Mouse (Mus musculus): ENCODE measurements around the gene Itgb2. TPM values are rescaled to one million over a fixed set of nuclear protein-coding genes. Genes with fewer than 3 reads are reported as not detected.
A peak's percentile ranks its signal among the peaks of the same experiment; 100 is the strongest.

Gene Itgb2
- polyA plus RNA-seq, 1 experiment from 2014 or later, result 23.1 TPM

DNA sequence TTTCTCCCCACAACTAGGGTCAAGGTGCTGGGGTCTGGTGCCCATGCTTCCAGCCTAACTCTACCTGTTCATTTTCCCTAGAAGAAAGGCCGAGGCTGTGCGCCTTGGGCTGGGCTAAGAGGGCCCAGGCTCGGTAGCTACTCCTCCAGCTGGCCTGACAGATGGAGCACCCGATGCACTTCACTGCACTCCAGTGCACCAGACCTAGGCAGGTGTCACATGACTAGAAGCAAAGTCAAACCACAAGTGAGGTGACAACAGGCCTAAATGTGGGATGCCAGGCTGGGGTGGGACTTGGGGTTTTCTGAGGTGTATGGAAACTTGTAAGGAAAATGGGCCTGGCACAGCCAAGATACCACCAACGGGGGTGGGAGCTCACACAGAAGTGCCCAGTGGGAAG, 23.5 kb upstream of the Itgb2 start:
- Histone ChIP-seq H3K36me3 (replicated peaks; ENCODE audit: insufficient read depth, low read length) (peaks cover 41% of the 10 kb centered on the region), H3K4me2 (ENCODE audit: low read depth, low read length) (no peak overlapping the region), H3K9me3 (ENCODE audit: low read length) (no peaks in the 10 kb centered on the region), H3K27me3 (ENCODE audit: insufficient read depth, low read length) (no peaks in the 10 kb centered on the region), H3K27ac (ENCODE audit: low read depth) (no peak overlapping the region), H3K9ac (replicated peaks) (no peak overlapping the region), H3K4me3 (ENCODE audit: low read depth, low read length) (no peak overlapping the region), H3K4me1 (ENCODE audit: insufficient read depth) (peaks cover 5% of the 10 kb centered on the region; the same call in 1 of the 2 replicates)
- no peak for ATAC-seq
- 64% methylated on average over 5 of the region's 5 CpGs for WGBS (ENCODE audit: insufficient replicate concordance)
- no peak for TF ChIP-seq CTCF (IDR thresholded peaks at IDR 0.05; ENCODE audit: low read depth)
- no peak for DNase-seq

DNA sequence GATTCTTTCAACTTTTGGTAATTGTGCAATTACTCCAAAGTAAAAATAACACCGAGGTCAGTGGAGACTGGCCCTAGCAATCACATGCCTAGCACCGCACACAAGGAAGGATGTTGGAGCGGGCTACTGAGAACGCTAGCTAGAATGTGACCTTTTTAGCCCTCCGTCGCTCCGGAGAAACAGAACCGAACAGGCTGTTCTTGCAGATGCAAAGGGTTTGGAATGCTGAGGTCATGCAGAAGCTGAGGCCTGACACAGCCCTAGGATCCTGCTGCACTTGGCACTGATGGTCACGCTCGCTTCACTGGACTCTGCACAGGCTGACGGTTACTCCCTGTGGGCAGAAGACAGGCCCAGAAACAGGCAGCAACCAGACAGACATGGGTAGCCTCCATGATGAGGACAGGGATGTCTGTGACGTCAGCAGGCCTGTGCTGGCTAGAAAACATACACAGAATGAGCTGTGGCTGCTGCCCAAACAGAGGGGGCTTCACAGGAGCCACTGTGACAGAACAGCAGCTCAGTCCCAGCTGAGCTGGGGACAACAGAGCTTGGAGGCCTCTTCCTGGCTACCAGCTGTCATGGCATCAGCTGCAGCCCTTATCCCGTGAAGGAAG, 23.0 kb upstream of the Itgb2 start:
- Histone ChIP-seq H3K4me2 (ENCODE audit: low read depth, low read length) (no peak overlapping the region), H3K36me3 (replicated peaks; ENCODE audit: insufficient read depth, low read length) (peaks cover 39% of the 10 kb centered on the region), H3K4me3 (ENCODE audit: low read depth, low read length) (no peak overlapping the region), H3K4me1 (ENCODE audit: insufficient read depth) (peaks cover 5% of the 10 kb centered on the region; the same call in 1 of the 2 replicates), H3K27me3 (ENCODE audit: insufficient read depth, low read length) (no peaks in the 10 kb centered on the region), H3K27ac (ENCODE audit: low read depth) (peak overlapping the region; percentile 34), H3K9ac (replicated peaks) (no peak overlapping the region), H3K9me3 (ENCODE audit: low read length) (no peaks in the 10 kb centered on the region)
- ATAC-seq (no peak), DNase-seq (no peak)
- no peak for TF ChIP-seq CTCF (IDR thresholded peaks at IDR 0.05; ENCODE audit: low read depth)
- TF ChIP-seq EP300 (IDR thresholded peaks at IDR 0.05; ENCODE audit: low read depth), result no peak
- 81% methylated on average over 13 of the region's 13 CpGs for WGBS (ENCODE audit: insufficient replicate concordance)

DNA sequence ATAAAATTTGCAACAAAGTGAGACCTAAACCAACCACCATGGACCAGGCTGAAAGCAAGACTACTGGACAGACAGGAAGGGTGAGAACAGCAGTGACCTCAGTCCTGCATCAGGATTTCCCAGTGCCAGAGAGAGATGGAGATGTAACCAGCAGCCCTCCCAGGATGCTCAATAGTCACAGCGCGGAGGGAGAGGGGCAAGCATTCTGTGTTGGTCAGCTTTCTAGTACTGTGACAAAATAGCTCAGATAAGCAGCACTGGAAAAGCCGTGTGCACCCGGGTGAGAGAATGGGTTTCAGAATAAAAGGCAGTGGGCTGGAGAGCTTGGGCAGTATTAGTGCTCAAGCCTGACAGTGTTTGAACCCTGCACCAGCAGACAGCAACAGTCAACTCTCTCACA, 22.3 kb upstream of the Itgb2 start:
- WGBS (ENCODE audit: insufficient replicate concordance), result 84% methylated on average over 4 of the region's 4 CpGs
- H3K27ac ChIP-seq (ENCODE audit: low read depth), result no peak overlapping the region; the same call in 1 of the 2 replicates
- TF ChIP-seq EP300 (IDR thresholded peaks at IDR 0.05; ENCODE audit: low read depth) (no peak), CTCF (IDR thresholded peaks at IDR 0.05; ENCODE audit: low read depth) (no peak)

DNA sequence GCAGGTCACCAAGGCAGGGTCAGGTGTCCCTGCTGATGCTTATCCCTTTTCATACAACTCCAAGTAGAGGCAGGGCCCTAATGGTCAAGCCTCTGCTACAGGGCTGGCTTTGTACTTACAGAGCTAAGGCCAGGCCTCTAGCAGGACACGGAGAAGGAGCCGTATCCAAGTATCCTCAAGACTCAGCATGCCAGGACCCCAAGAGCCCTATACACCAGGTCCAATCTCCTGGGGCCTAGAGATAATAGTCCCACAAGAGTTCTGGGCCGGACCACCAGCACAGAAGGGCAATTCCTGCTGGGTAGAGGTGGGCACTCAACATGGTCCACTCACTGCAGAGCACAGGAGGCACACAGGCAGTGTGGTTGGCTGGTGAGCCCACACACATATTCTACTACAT, 21.3 kb upstream of the Itgb2 start:
- no peaks in the 10 kb centered on the region for H3K27me3 ChIP-seq (ENCODE audit: insufficient read depth, low read length)
- DNase-seq (no peak), ATAC-seq (no peak)
- H3K36me3 ChIP-seq (replicated peaks; ENCODE audit: insufficient read depth, low read length), result peaks cover 37% of the 10 kb centered on the region
- 88% methylated on average over 3 of the region's 3 CpGs for WGBS (ENCODE audit: insufficient replicate concordance)
- no peak overlapping the region for H3K9ac ChIP-seq (replicated peaks)
- no peak overlapping the region for H3K4me3 ChIP-seq (ENCODE audit: low read depth, low read length)
- H3K9me3 ChIP-seq (ENCODE audit: low read length), result no peaks in the 10 kb centered on the region
- no peak for TF ChIP-seq CTCF (IDR thresholded peaks at IDR 0.05; ENCODE audit: low read depth)
- TF ChIP-seq EP300 (IDR thresholded peaks at IDR 0.05; ENCODE audit: low read depth), result no peak
- H3K4me2 ChIP-seq (ENCODE audit: low read depth, low read length), result no peak overlapping the region
- no peak overlapping the region for H3K27ac ChIP-seq (ENCODE audit: low read depth)
- peaks cover 5% of the 10 kb centered on the region; the same call in 1 of the 2 replicates for H3K4me1 ChIP-seq (ENCODE audit: insufficient read depth)

More for the DNA sequence above, 22.3 kb upstream of the Itgb2 start:
- no peak overlapping the region for H3K4me2 ChIP-seq (ENCODE audit: low read depth, low read length)
- ATAC-seq, result no peak
- no peak for DNase-seq
- H3K9ac ChIP-seq (replicated peaks), result no peak overlapping the region
- H3K4me1 ChIP-seq (ENCODE audit: insufficient read depth), result peaks cover 5% of the 10 kb centered on the region; the same call in 1 of the 2 replicates
- no peaks in the 10 kb centered on the region for H3K27me3 ChIP-seq (ENCODE audit: insufficient read depth, low read length)
- no peak overlapping the region for H3K4me3 ChIP-seq (ENCODE audit: low read depth, low read length)
- H3K36me3 ChIP-seq (replicated peaks; ENCODE audit: insufficient read depth, low read length), result peaks cover 43% of the 10 kb centered on the region
- no peaks in the 10 kb centered on the region for H3K9me3 ChIP-seq (ENCODE audit: low read length)

DNA sequence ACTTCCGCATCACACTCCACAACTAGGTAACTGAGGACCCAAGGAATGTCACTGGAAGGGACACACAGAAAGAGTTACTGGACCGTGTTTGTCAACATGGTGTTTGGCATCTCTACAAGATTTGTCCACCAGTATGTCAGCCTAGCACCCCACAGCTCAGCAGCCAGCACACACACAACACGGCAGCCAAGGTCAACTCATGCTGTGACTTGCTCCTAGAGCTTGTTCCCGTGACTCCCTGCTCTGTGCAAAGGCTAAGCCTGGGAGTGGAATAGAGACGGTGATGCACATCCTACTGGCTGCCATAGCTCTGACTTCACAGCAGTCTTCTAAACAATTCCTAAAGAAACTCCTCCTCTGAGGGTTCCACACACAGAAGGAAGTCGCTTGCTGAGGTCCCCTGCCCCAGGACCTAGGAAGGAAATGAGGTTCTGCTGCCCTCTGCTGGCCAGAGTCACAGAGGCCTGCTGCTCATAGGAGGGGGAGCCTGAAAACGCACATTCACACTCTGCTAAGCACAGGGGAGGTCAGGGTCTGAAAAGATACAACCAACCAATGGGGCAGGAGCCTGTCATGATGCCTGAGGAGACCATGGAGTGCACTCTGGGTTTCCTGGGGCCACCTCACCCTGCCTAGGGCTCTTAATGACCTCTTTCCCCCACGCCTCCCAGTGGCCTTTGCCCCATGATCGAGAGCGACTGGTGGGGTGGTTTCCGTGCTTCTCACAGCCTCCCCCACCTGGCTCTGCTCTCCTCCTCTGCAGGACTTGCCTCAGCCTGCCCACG, 20.5 kb upstream of the Itgb2 start:
- WGBS (ENCODE audit: insufficient replicate concordance), result 48% methylated on average over 12 of the region's 12 CpGs
- Histone ChIP-seq H3K9ac (replicated peaks) (no peak overlapping the region), H3K4me1 (ENCODE audit: insufficient read depth) (peaks cover 8% of the 10 kb centered on the region; the same call in 1 of the 2 replicates), H3K27ac (ENCODE audit: low read depth) (peak overlapping the region; percentile 50), H3K4me2 (ENCODE audit: low read depth, low read length) (0 out of 2 replicates have a peak overlapping the region, but pooled peaks have one; percentile 10), H3K27me3 (ENCODE audit: insufficient read depth, low read length) (no peaks in the 10 kb centered on the region), H3K36me3 (replicated peaks; ENCODE audit: insufficient read depth, low read length) (peaks cover 37% of the 10 kb centered on the region), H3K9me3 (ENCODE audit: low read length) (no peaks in the 10 kb centered on the region), H3K4me3 (ENCODE audit: low read depth, low read length) (no peak overlapping the region)
- TF ChIP-seq CTCF (IDR thresholded peaks at IDR 0.05; ENCODE audit: low read depth) (peak; percentile 96), EP300 (IDR thresholded peaks at IDR 0.05; ENCODE audit: low read depth) (no peak)
- DNase-seq (peak; percentile 88), ATAC-seq (peak; percentile 82)

DNA sequence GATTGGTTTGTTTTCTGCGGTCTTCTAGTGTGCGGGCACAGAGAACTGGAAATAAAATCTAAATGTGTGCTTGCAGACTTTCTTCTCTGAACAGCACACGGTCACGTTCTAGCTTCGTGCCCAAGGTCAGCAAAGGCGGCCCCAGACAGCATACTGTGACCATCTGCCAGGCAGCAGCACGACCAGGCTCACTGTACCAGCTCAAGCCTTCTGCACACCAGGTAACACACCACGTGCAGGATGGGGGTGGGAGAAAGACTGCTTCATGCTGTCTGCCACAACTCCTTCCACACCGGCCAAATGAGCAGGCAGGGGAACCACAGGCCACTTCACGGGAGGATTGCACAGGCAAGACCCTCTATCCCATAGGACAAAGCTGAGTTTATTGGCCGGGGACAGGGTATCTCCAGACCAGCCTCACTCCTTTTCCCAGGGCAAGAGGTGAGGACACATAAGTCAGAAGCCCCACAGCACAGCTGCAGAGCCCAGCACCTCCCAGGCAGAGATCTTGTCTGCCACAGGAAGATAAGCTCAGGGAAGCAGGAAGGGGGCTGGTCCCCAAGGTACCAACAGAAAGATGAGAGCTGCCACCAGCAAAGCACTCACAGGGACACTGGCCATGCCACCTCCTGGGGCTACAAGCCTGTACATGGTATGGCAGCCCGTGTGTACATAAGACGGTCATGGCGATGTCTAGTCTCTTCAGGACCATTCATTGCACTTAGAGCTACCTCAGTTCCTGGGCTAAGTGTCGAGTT, 19.6 kb upstream of the Itgb2 start:
- H3K27me3 ChIP-seq (ENCODE audit: insufficient read depth, low read length), result no peaks in the 10 kb centered on the region
- H3K4me2 ChIP-seq (ENCODE audit: low read depth, low read length), result 0 out of 2 replicates have a peak overlapping the region, but pooled peaks have one; percentile 10
- no peak for DNase-seq
- H3K9me3 ChIP-seq (ENCODE audit: low read length), result no peaks in the 10 kb centered on the region
- no peak overlapping the region for H3K9ac ChIP-seq (replicated peaks)
- WGBS (ENCODE audit: insufficient replicate concordance), result 69% methylated on average over 15 of the region's 15 CpGs
- ATAC-seq, result peak; percentile 15; the same call in 1 of the 2 replicates
- H3K4me3 ChIP-seq (ENCODE audit: low read depth, low read length), result no peak overlapping the region
- TF ChIP-seq EP300 (IDR thresholded peaks at IDR 0.05; ENCODE audit: low read depth) (no peak), CTCF (IDR thresholded peaks at IDR 0.05; ENCODE audit: low read depth) (no peak)
- H3K27ac ChIP-seq (ENCODE audit: low read depth), result peak overlapping the region; percentile 50
- H3K4me1 ChIP-seq (ENCODE audit: insufficient read depth), result peaks cover 11% of the 10 kb centered on the region; the same call in 1 of the 2 replicates
- peaks cover 37% of the 10 kb centered on the region for H3K36me3 ChIP-seq (replicated peaks; ENCODE audit: insufficient read depth, low read length)
